Mouse (Mus musculus): Measurements from ENCODE around the gene Pawr. TPM values are rescaled to one million over a fixed set of nuclear protein-coding genes. Genes with fewer than 3 reads are reported as not detected.

The Pawr gene
- polyA plus RNA-seq, 1 experiment from 2014 or later: 3.3 TPM

GRCm38 (mm10) chr10:108361419-108362155, 29.7 kb downstream of the Pawr start:
- Histone ChIP-seq H3K4me2 (no peak overlapping the region), H3K4me3 (no peak overlapping the region), H3K9me3 (no peaks in the 10 kb centered on the region), H3K36me3 (no peaks in the 10 kb centered on the region), H3K4me1 (0 out of 2 replicates have a peak, but pooled peaks cover 3% of the 10 kb centered on the region), H3K9ac (no peak overlapping the region), H3K27me3 (no peaks in the 10 kb centered on the region), H3K27ac (no peak overlapping the region)
- ATAC-seq (ENCODE audit: insufficient number of reproducible peaks, low FRiP score, low TSS enrichment, low read depth): no peak
- WGBS: 48% methylated on average over 9 of the region's 9 CpGs

GRCm38 (mm10) chr10:108363932-108364331, 32.0 kb downstream of the Pawr start:
- Histone ChIP-seq H3K36me3 (no peaks in the 10 kb centered on the region), H3K4me1 (0 out of 2 replicates have a peak, but pooled peaks cover 3% of the 10 kb centered on the region), H3K27me3 (no peaks in the 10 kb centered on the region), H3K9ac (no peak overlapping the region), H3K4me3 (no peak overlapping the region), H3K4me2 (no peak overlapping the region), H3K27ac (no peak overlapping the region), H3K9me3 (no peaks in the 10 kb centered on the region)
- ATAC-seq (ENCODE audit: insufficient number of reproducible peaks, low FRiP score, low TSS enrichment, low read depth): no peak
- WGBS: 70% methylated on average over 9 of the region's 9 CpGs

GRCm38 (mm10) chr10:108364946-108365719, 33.2 kb downstream of the Pawr start:
- Histone ChIP-seq H3K9ac (no peak overlapping the region), H3K4me2 (no peak overlapping the region), H3K9me3 (no peaks in the 10 kb centered on the region), H3K36me3 (no peaks in the 10 kb centered on the region), H3K27ac (no peak overlapping the region), H3K4me1 (0 out of 2 replicates have a peak, but pooled peaks cover 3% of the 10 kb centered on the region), H3K27me3 (no peaks in the 10 kb centered on the region), H3K4me3 (no peak overlapping the region)
- WGBS: 91% methylated on average over 26 of the region's 26 CpGs
- no peak for ATAC-seq (ENCODE audit: insufficient number of reproducible peaks, low FRiP score, low TSS enrichment, low read depth)

- WGBS: 95% methylated on average over 5 of the region's 5 CpGs
- H3K27ac ChIP-seq: no peak overlapping the region
- no peaks in the 10 kb centered on the region for H3K36me3 ChIP-seq
- H3K9me3 ChIP-seq: no peaks in the 10 kb centered on the region
- no peaks in the 10 kb centered on the region for H3K27me3 ChIP-seq
- no peak overlapping the region for H3K9ac ChIP-seq
- 0 out of 2 replicates have a peak, but pooled peaks cover 3% of the 10 kb centered on the region for H3K4me1 ChIP-seq
- H3K4me3 ChIP-seq: no peak overlapping the region
- H3K4me2 ChIP-seq: no peak overlapping the region
- ATAC-seq (ENCODE audit: insufficient number of reproducible peaks, low FRiP score, low TSS enrichment, low read depth): no peak
Measured at GRCm38 (mm10) chr10:108366251-108366650, 34.3 kb downstream of the Pawr start.

GRCm38 (mm10) chr10:108368358-108368757, 36.4 kb downstream of the Pawr start:
- no peak overlapping the region for H3K27ac ChIP-seq
- H3K36me3 ChIP-seq: no peaks in the 10 kb centered on the region
- no peaks in the 10 kb centered on the region for H3K9me3 ChIP-seq
- WGBS: 80% methylated on average over 6 of the region's 6 CpGs
- no peak overlapping the region for H3K4me2 ChIP-seq
- no peaks in the 10 kb centered on the region for H3K4me1 ChIP-seq
- no peak for ATAC-seq (ENCODE audit: insufficient number of reproducible peaks, low FRiP score, low TSS enrichment, low read depth)
- no peak overlapping the region for H3K4me3 ChIP-seq
- no peak overlapping the region for H3K9ac ChIP-seq
- no peaks in the 10 kb centered on the region for H3K27me3 ChIP-seq

GRCm38 (mm10) chr10:108372258-108372657, 40.3 kb downstream of the Pawr start:
- no peaks in the 10 kb centered on the region for H3K36me3 ChIP-seq
- 72% methylated on average over 7 of the region's 7 CpGs for WGBS
- no peaks in the 10 kb centered on the region for H3K4me1 ChIP-seq
- no peaks in the 10 kb centered on the region for H3K27me3 ChIP-seq
- no peak overlapping the region for H3K4me2 ChIP-seq
- H3K9ac ChIP-seq: no peak overlapping the region
- ATAC-seq (ENCODE audit: insufficient number of reproducible peaks, low FRiP score, low TSS enrichment, low read depth): no peak
- no peak overlapping the region for H3K4me3 ChIP-seq
- H3K9me3 ChIP-seq: no peaks in the 10 kb centered on the region
- no peak overlapping the region for H3K27ac ChIP-seq

- ATAC-seq (ENCODE audit: insufficient number of reproducible peaks, low FRiP score, low TSS enrichment, low read depth): no peak
- 84% methylated on average over 5 of the region's 5 CpGs for WGBS
- H3K27ac ChIP-seq: no peak overlapping the region
- H3K36me3 ChIP-seq: no peaks in the 10 kb centered on the region
- H3K9me3 ChIP-seq: no peaks in the 10 kb centered on the region
- no peaks in the 10 kb centered on the region for H3K4me1 ChIP-seq
- H3K4me3 ChIP-seq: no peak overlapping the region
- H3K4me2 ChIP-seq: no peak overlapping the region
- H3K27me3 ChIP-seq: no peaks in the 10 kb centered on the region
- no peak overlapping the region for H3K9ac ChIP-seq
Measured at GRCm38 (mm10) chr10:108372858-108373257, 40.9 kb downstream of the Pawr start.

GRCm38 (mm10) chr10:108375796-108376195, 43.9 kb downstream of the Pawr start:
- no peak overlapping the region for H3K9ac ChIP-seq
- WGBS: 94% methylated on average over 8 of the region's 8 CpGs
- no peaks in the 10 kb centered on the region for H3K27me3 ChIP-seq
- no peak overlapping the region for H3K27ac ChIP-seq
- no peak overlapping the region for H3K4me2 ChIP-seq
- no peaks in the 10 kb centered on the region for H3K36me3 ChIP-seq
- H3K4me3 ChIP-seq: no peak overlapping the region
- H3K9me3 ChIP-seq: no peaks in the 10 kb centered on the region
- no peak for ATAC-seq (ENCODE audit: insufficient number of reproducible peaks, low FRiP score, low TSS enrichment, low read depth)
- no peaks in the 10 kb centered on the region for H3K4me1 ChIP-seq

GRCm38 (mm10) chr10:108376366-108376765, 44.4 kb downstream of the Pawr start:
- Histone ChIP-seq H3K4me3 (no peak overlapping the region), H3K27me3 (no peaks in the 10 kb centered on the region), H3K4me2 (no peak overlapping the region), H3K9me3 (no peaks in the 10 kb centered on the region), H3K27ac (no peak overlapping the region), H3K9ac (no peak overlapping the region), H3K36me3 (no peaks in the 10 kb centered on the region), H3K4me1 (no peaks in the 10 kb centered on the region)
- no peak for ATAC-seq (ENCODE audit: insufficient number of reproducible peaks, low FRiP score, low TSS enrichment, low read depth)
- 78% methylated on average over 4 of the region's 4 CpGs for WGBS

- Histone ChIP-seq H3K9ac (no peak overlapping the region), H3K36me3 (no peaks in the 10 kb centered on the region), H3K27me3 (no peaks in the 10 kb centered on the region), H3K27ac (no peak overlapping the region), H3K4me3 (no peak overlapping the region), H3K9me3 (no peaks in the 10 kb centered on the region), H3K4me2 (no peak overlapping the region), H3K4me1 (no peaks in the 10 kb centered on the region)
- 84% methylated on average over 7 of the region's 7 CpGs for WGBS
- ATAC-seq (ENCODE audit: insufficient number of reproducible peaks, low FRiP score, low TSS enrichment, low read depth): no peak
Measured at GRCm38 (mm10) chr10:108377369-108377768, 45.4 kb downstream of the Pawr start.

- Histone ChIP-seq H3K36me3 (no peaks in the 10 kb centered on the region), H3K4me2 (no peak overlapping the region), H3K9ac (no peak overlapping the region), H3K9me3 (no peaks in the 10 kb centered on the region), H3K4me3 (no peak overlapping the region), H3K4me1 (no peaks in the 10 kb centered on the region), H3K27me3 (no peaks in the 10 kb centered on the region), H3K27ac (no peak overlapping the region)
- no peak for ATAC-seq (ENCODE audit: insufficient number of reproducible peaks, low FRiP score, low TSS enrichment, low read depth)
- 82% methylated on average over 6 of the region's 6 CpGs for WGBS
Measured at GRCm38 (mm10) chr10:108378062-108378461, 46.1 kb downstream of the Pawr start.

- Histone ChIP-seq H3K4me1 (no peaks in the 10 kb centered on the region), H3K27me3 (no peaks in the 10 kb centered on the region), H3K4me3 (no peak overlapping the region), H3K4me2 (no peak overlapping the region), H3K9me3 (no peaks in the 10 kb centered on the region), H3K9ac (no peak overlapping the region), H3K27ac (no peak overlapping the region), H3K36me3 (no peaks in the 10 kb centered on the region)
- ATAC-seq (ENCODE audit: insufficient number of reproducible peaks, low FRiP score, low TSS enrichment, low read depth): no peak
- WGBS: 72% methylated on average over 5 of the region's 5 CpGs
Measured at GRCm38 (mm10) chr10:108378479-108378878, 46.6 kb downstream of the Pawr start.
